Mouse (Mus musculus) thymus, adult 2 months (tissue): Measurements from ENCODE around the gene Alg11.

Experiments
- CTCF ChIP-seq: fragments of 200-500 bp; IDR thresholded peaks from 2 replicates; pipeline ENCODE4 v1.5.1; 2012; ENCODE audit warnings: mild to moderate bottlenecking, control low read depth, low read length, moderate library complexity, borderline replicate concordance; ENCODE audit not compliant: control insufficient read depth, poor library complexity, insufficient read depth; ENCODE audit errors: extremely low read depth
- POLR2A ChIP-seq: fragments of 200-500 bp; IDR thresholded peaks from 2 replicates; pipeline ENCODE4 v1.6.1; 2012; ENCODE audit warnings: mild to moderate bottlenecking, low read length, control low read depth, moderate library complexity; ENCODE audit not compliant: control insufficient read depth, poor library complexity, insufficient read depth; ENCODE audit errors: extremely low read depth

GRCm38 (mm10) chr8:22022244-22022643, 38.3 kb upstream of the Alg11 start:
- TF ChIP-seq CTCF (no peak), POLR2A (no peak)
